Mouse (Mus musculus): ENCODE measurements around the gene Htr2b. TPM values are rescaled to one million over a fixed set of nuclear protein-coding genes. Genes with fewer than 3 reads are reported as not detected.

The Htr2b gene
- total and polyA plus RNA-seq, 3 experiments, result 0.50 to 0.62 (median 0.61) TPM

DNA sequence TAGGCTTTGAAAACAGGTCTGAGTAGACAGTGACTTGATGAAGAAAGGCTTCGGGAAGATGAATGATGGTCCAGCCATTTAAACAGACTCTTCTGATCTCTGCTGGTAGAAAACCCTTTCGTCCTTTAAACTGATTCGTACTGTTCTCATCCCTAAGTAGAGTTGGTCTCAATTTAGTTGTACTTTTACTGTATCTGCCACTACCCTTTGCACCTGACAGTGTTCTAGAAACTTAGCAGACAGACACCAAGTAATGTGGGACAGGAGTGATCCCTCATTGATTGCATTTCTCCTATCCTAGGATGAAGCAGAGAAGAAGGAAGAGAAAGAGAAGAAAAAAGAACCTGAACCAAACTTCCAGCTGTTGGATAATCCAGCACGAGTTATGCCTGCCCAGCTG, 21.6 kb upstream of the Htr2b start, which contains the start of gene Gm21972:
Gm21972 (plus strand) TSS at position 301 of the 400 bp plus-strand sequence.
- no peak within 1 kb of the TSS for H3K9ac ChIP-seq (ENCODE audit: low read depth, low read length)
- no peaks in the 10 kb centered on the region for H3K79me2 ChIP-seq (replicated peaks; ENCODE audit: control insufficient read depth, insufficient read depth, low read length)
- H3K4me1 ChIP-seq (ENCODE audit: control insufficient read depth, insufficient read depth, low read length), result no peaks in the 10 kb centered on the region
- no peaks in the 10 kb centered on the region for H3K27me3 ChIP-seq (ENCODE audit: control insufficient read depth, insufficient read depth, low read length)
- H3K4me3 ChIP-seq, result no peak within 1 kb of the TSS
- intact Hi-C loops (cut with DNase I), result no loop called here
- DNase-seq, result no peak
- 94% methylated on average over 4 of the region's 4 CpGs for WGBS
- no peak within 1 kb of the TSS for H3K27ac ChIP-seq
- no peaks in the 10 kb centered on the region; the same call in none of the 2 replicates for H3K36me3 ChIP-seq (ENCODE audit: control insufficient read depth, insufficient read depth, low read length)
- TF ChIP-seq EP300 (IDR thresholded peaks at IDR 0.05; ENCODE audit: insufficient read depth, low read depth, low read length) (no peak), CTCF (IDR thresholded peaks at IDR 0.05) (no peak), POLR2A (IDR thresholded peaks at IDR 0.05; ENCODE audit: insufficient read depth, low read depth, low read length) (no peak)

DNA sequence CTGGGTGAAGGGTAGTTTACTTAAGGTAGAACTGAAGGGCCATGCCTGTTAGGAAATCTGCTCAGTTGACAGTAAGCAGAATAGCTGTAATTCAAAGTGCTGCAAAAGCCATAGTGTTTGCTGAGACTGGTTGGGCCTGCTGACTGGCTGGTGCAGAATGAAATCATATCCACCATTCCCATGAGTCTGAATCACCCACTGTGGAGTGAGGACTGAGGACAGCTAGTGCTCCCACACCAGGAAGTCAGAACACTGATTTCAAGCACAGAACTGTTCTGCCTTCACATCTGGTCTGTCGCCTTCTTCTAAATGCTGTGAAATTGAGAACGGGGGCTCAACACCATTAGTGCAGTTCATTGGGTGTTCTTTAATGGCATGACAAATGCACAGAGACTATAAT, 14.3 kb upstream of the Htr2b start:
- intact Hi-C loops (cut with DNase I), result no loop called here
- Histone ChIP-seq H3K79me2 (replicated peaks; ENCODE audit: control insufficient read depth, insufficient read depth, low read length) (no peaks in the 10 kb centered on the region), H3K9ac (ENCODE audit: low read depth, low read length) (no peak overlapping the region), H3K27ac (no peak overlapping the region), H3K4me3 (no peak overlapping the region), H3K36me3 (ENCODE audit: control insufficient read depth, insufficient read depth, low read length) (no peaks in the 10 kb centered on the region), H3K4me1 (ENCODE audit: control insufficient read depth, insufficient read depth, low read length) (no peaks in the 10 kb centered on the region), H3K27me3 (ENCODE audit: control insufficient read depth, insufficient read depth, low read length) (no peaks in the 10 kb centered on the region)
- DNase-seq, result no peak
- WGBS, result 93% methylated on average over 2 of the region's 2 CpGs
- TF ChIP-seq CTCF (IDR thresholded peaks at IDR 0.05) (no peak), EP300 (IDR thresholded peaks at IDR 0.05; ENCODE audit: insufficient read depth, low read depth, low read length) (no peak)

DNA sequence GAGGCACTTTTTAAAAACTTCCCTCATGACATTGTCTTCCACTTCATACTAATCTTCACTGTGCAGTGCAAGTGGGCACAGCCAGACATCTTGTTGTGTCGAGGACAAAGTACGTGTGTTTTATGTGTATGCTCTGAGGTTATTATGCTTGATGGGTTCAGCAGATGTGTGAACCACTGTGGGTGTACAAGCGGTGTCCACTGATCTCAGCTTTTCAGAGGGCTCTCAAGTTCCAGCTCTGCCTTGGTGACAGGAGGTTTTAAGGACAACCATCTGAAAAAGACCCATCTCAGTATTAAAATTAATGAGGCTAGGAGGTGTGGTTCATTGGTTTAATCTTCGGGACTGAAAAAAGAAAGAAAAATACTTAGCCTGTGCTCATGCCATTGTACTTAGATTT, 7.8 kb upstream of the Htr2b start:
- intact Hi-C loops (cut with DNase I), result no loop called here
- TF ChIP-seq POLR2A (IDR thresholded peaks at IDR 0.05; ENCODE audit: insufficient read depth, low read depth, low read length) (no peak), EP300 (IDR thresholded peaks at IDR 0.05; ENCODE audit: insufficient read depth, low read depth, low read length) (no peak), CTCF (IDR thresholded peaks at IDR 0.05) (no peak)
- peaks cover 4% of the 10 kb centered on the region for H3K36me3 ChIP-seq (ENCODE audit: control insufficient read depth, insufficient read depth, low read length)
- DNase-seq, result no peak
- H3K4me1 ChIP-seq (ENCODE audit: control insufficient read depth, insufficient read depth, low read length), result no peaks in the 10 kb centered on the region
- H3K27ac ChIP-seq, result no peak overlapping the region
- H3K4me3 ChIP-seq, result no peak overlapping the region
- H3K27me3 ChIP-seq (ENCODE audit: control insufficient read depth, insufficient read depth, low read length), result no peaks in the 10 kb centered on the region
- H3K79me2 ChIP-seq (replicated peaks; ENCODE audit: control insufficient read depth, insufficient read depth, low read length), result no peaks in the 10 kb centered on the region
- WGBS, result 78% methylated on average over 4 of the region's 4 CpGs
- H3K9ac ChIP-seq (ENCODE audit: low read depth, low read length), result no peak overlapping the region

DNA sequence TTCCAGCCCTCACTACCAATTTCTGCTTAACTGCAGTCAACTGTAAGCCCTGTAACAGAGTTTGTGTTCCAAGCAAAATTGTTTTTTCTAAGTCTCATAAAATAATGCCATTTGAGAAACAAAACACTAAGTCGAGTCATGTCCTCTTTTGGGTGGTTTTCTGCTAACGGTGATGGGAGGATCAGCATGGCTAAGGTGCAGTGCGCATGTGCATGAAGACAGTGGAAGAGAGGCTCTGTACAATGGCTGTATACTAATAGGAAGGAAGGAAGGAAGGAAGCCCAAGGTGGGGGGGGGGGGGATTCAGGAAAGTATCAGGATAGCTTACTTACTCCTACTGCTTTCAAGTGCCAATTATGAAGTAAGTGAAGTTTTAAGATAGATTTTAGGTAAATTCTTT, 2.4 kb upstream of the Htr2b start:
- 49% methylated on average over 3 of the region's 3 CpGs for WGBS
- peak in 1 of 2 experiments; percentile 4 for DNase-seq
- no peaks in the 10 kb centered on the region; the same call in 1 of the 2 replicates for H3K79me2 ChIP-seq (replicated peaks; ENCODE audit: control insufficient read depth, insufficient read depth, low read length)
- no peak overlapping the region for H3K4me3 ChIP-seq
- H3K27ac ChIP-seq, result no peak overlapping the region
- H3K4me1 ChIP-seq (ENCODE audit: control insufficient read depth, insufficient read depth, low read length), result peaks cover 4% of the 10 kb centered on the region; the same call in 1 of the 2 replicates
- H3K27me3 ChIP-seq (ENCODE audit: control insufficient read depth, insufficient read depth, low read length), result no peaks in the 10 kb centered on the region
- peaks cover 8% of the 10 kb centered on the region for H3K36me3 ChIP-seq (ENCODE audit: control insufficient read depth, insufficient read depth, low read length)
- TF ChIP-seq EP300 (IDR thresholded peaks at IDR 0.05; ENCODE audit: insufficient read depth, low read depth, low read length), result no peak
- no peak for TF ChIP-seq POLR2A (IDR thresholded peaks at IDR 0.05; ENCODE audit: insufficient read depth, low read depth, low read length)
- TF ChIP-seq CTCF (IDR thresholded peaks at IDR 0.05), result no peak
- intact Hi-C loops (cut with DNase I), result no loop called here
- H3K9ac ChIP-seq (ENCODE audit: low read depth, low read length), result no peak overlapping the region

DNA sequence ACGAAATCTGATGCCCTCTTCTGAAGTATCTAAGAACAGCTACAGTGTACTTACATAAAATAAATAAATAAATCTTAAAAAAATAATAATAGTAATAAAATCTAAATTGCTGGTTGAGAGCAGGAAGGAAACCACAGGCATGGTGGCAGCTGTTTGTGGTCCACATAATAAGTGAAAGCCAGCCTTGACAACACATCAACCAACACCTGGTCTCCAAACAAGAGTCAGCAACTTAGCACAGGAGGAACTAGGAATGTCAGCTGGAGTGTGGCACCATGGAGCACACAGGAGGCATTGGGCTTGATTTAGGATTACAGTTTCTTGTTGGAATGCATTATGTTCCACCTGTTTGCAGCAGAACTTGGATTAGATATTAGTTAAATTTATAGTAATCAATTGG, 6.7 kb downstream of the Htr2b start:
- DNase-seq, result no peak
- Histone ChIP-seq H3K4me3 (no peak overlapping the region), H3K4me1 (ENCODE audit: control insufficient read depth, insufficient read depth, low read length) (no peaks in the 10 kb centered on the region), H3K9ac (ENCODE audit: low read depth, low read length) (no peak overlapping the region), H3K27ac (no peak overlapping the region), H3K79me2 (replicated peaks; ENCODE audit: control insufficient read depth, insufficient read depth, low read length) (no peaks in the 10 kb centered on the region), H3K36me3 (ENCODE audit: control insufficient read depth, insufficient read depth, low read length) (no peaks in the 10 kb centered on the region), H3K27me3 (ENCODE audit: control insufficient read depth, insufficient read depth, low read length) (no peaks in the 10 kb centered on the region)
- WGBS, result 94% methylated on average over 1 of the region's 1 CpGs
- intact Hi-C loops (cut with DNase I), result no loop called here
- no peak for TF ChIP-seq CTCF (IDR thresholded peaks at IDR 0.05)
- TF ChIP-seq EP300 (IDR thresholded peaks at IDR 0.05; ENCODE audit: insufficient read depth, low read depth, low read length), result no peak
- TF ChIP-seq POLR2A (IDR thresholded peaks at IDR 0.05; ENCODE audit: insufficient read depth, low read depth, low read length), result no peak

DNA sequence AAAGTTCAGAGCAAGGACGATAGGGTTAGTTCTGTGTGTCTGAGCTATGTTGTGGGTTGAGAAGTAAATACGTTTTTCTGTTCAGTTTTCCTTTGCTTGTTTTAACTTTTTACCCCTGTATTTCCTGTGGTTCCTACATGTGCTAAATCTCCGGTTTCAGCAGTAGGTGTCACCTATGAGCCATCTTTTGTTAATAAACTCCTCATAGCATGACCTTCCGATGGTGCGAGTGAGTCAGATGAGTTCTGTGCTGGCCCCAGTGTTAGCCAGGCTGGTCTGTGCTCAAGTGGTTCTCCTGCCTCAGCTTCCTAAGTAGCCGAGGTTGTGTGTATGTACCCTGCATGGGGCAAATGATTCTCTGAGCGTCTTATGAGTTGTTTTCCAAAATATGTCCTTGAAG, 17.4 kb downstream of the Htr2b start:
- H3K27me3 ChIP-seq (ENCODE audit: control insufficient read depth, insufficient read depth, low read length), result no peaks in the 10 kb centered on the region
- H3K9ac ChIP-seq (ENCODE audit: low read depth, low read length), result no peak overlapping the region
- no peaks in the 10 kb centered on the region for H3K79me2 ChIP-seq (replicated peaks; ENCODE audit: control insufficient read depth, insufficient read depth, low read length)
- TF ChIP-seq POLR2A (IDR thresholded peaks at IDR 0.05; ENCODE audit: insufficient read depth, low read depth, low read length) (no peak), CTCF (IDR thresholded peaks at IDR 0.05) (peak; percentile 28)
- intact Hi-C loops (cut with DNase I), result no loop called here
- 68% methylated on average over 7 of the region's 7 CpGs for WGBS
- no peaks in the 10 kb centered on the region for H3K4me1 ChIP-seq (ENCODE audit: control insufficient read depth, insufficient read depth, low read length)
- no peak overlapping the region for H3K4me3 ChIP-seq
- peaks cover 4% of the 10 kb centered on the region for H3K36me3 ChIP-seq (ENCODE audit: control insufficient read depth, insufficient read depth, low read length)
- no peak for DNase-seq
- H3K27ac ChIP-seq, result no peak overlapping the region
